Mouse (Mus musculus) left cerebral cortex, postnatal 4 days (tissue): ENCODE data around the gene Zfp740. TPM values are rescaled to one million over a fixed set of nuclear protein-coding genes. Genes with fewer than 3 reads are reported as not detected.
A peak's percentile ranks its signal among the peaks of the same experiment; 100 is the strongest.
"Not testable (repeated sequence)": the region's sequence is repeated elsewhere in the genome, so short reads cannot be mapped to it uniquely, and the experiment has no call there.

Source experiments
- DNase-seq: peaks from one replicate; pipeline ENCODE4 v3.0.0-alpha.2; 2022
- intact Hi-C: fragments of 180-260 bp; cut with DNase I; formaldehyde crosslinking; loops from one replicate; pipeline ENCODE4 v1.15.1; 2025
- total RNA-seq, 2 experiments: library from RNA; stranded (reverse); gene quantifications; 2 replicates each; pipeline ENCODE4 v1.2.3; 2021

Zfp740 gene
- total RNA-seq = 10 to 100 TPM; 70.3 to 70.6 TPM

DNA sequence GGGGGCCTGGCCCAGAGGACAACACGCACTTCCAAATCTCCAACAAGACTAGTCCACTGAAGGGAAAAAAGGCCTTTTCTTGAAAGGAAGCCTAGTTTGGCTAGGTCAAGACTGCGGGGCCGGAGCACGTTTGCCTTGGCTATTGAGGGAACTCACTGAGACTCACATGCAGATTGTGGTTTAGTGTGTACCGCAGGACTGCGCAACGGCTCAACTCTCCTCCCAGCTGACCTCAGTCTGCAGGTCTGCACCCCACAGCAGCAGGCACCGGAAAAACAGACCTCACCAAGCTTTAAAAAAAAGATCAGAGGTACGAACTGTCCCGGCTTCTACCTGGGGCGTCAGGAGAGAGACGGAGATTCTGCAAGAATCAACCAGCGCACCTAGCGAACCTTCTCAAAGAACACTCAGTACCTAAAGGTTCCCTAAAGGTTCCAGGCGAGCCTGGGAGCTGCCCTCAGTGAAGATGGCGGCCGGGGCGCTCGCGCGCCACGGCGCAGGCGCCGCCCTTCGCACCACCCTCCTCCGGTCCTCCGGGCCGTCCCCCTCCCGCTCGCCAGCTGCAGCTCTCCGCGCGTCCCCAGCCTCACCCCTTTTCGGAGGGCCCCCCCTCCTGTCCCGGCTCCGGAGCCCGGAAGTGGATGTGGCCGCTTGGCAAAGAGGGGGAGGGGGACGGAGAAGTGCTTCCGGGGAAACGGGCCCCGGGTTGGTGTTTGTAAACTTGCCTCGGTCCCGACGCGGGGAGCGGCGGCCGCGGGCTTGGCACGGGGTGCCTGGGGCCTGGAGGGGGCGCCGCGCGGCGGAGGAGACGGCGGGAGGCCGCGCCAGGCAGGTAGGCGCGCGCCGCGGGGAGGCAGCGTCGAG is at the start of gene Zfp740:
Zfp740 (plus strand) TSS at position 279 of the 864 bp plus-strand sequence.
- DNase-seq = peak; percentile 99
- intact Hi-C loops = no loop called here

GRCm38 (mm10) chr15:102155006-102155405 is 48.0 kb upstream of the Zfp740 start:
- DNase-seq, intact Hi-C loops: not testable (repeated sequence)

GRCm38 (mm10) chr15:102156836-102157235 is 46.2 kb upstream of the Zfp740 start:
- intact Hi-C loops = no loop called here

DNA sequence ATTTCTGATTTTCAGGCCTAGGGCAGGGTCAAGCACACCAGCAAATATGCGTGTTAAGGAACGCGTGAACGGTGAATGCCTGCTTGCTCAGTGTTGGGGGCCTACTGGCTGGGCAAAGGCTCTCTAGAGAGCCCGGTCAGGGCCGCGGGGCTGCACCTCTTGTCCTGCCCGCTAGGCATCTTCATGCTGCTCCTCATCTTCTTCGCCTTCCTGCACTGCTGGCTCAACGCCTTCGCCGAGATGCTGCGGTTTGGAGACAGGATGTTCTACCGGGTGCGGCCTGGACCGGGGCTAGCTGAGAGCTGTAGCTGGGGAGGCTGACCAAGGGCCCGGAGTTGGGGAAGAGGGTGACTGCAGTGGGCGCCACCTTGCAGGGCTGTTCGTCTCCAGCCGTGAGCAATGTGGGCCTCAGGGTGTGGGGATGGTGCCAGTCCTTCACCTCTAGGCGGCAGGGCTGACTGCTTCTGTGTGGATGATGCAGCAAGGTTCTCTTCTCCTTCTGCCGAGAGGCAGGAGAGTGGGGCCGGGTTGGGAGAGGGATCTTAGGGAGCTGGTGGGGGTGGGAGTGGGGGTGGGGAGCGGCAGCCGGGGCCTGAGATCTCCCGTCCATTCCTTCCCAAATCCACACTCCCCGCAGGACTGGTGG is 42.5 kb upstream of the Zfp740 start:
- no peak for DNase-seq
- intact Hi-C loops = no loop called here

More at GRCm38 (mm10) chr15:102156836-102157235, 46.2 kb upstream of the Zfp740 start:
- DNase-seq = peak; percentile 38

- DNase-seq = no peak
- intact Hi-C loops = no loop called here
Observed at GRCm38 (mm10) chr15:102163900-102164693, 39.0 kb upstream of the Zfp740 start.

DNA sequence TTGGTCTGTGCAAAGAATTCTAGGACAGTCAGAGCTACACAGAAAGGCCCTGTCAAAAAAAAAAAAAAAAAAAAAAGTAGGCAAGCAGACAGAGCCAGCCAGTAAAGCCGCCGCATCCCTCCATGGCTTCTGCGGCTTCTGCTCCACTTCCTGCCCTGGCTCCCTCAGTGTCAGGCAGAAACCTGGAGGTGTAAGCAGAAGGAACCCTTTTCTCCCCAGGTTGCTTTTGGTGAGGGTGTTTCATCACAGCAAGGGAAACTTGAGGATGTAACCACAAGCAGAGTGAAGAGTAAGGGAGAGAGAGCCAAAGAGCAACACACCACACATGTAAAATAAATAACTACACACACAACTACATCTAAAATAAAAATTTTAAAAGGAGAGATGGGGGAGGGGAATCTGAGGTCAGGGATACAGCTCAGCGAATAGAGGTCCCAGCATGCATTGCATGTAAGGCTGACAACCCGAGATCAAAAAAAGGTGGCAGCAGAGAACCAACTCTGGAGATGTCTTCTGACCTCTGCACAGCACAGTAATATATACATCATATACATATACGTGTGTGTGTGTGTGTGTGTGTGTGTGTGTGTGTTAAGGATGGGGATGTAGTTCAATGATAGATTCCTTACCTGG is 37.5 kb upstream of the Zfp740 start:
- intact Hi-C loops = no loop called here
- DNase-seq = no peak

DNA sequence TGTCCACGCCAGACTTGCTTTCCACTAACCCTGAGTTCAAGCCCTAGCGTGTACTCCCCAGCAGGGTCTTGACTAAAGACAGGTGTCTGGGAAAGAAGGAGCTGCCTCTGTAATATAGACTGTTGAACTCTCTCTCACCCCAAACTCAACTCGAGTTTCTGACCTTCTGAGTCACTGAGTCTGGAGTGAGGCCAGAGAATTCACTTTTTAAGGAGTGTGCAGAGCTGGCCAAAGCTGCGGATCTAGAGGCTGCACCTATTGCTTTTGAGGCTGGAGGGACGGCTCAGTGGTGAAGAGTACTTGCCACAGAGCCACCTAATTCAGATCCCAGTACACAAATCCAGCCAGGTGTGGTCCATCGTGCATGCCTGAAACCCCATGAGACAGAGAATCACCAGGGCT is 35.4 kb upstream of the Zfp740 start:
- intact Hi-C loops = no loop called here
- DNase-seq = no peak

GRCm38 (mm10) chr15:102169064-102169463 is 34.0 kb upstream of the Zfp740 start:
- no peak for DNase-seq
- intact Hi-C loops = no loop called here

DNA sequence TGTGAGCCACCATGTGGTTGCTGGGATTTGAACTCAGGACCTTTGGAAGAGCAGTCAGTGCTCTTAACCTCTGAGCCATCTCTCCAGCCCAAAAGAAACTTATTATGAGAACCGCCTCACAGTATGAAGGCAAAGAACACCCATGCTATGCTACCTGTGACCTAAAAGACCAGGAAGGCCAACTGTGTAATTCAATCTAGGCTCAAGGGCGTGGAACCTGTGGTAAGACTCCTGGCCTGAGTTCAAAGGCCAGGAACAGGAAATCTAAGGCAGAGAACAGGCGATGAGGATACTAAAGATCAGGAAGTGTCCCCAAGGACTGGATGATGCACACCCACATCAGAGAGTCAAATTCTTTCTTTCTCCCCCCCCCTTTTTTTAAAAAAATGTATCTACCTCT is 29.5 kb upstream of the Zfp740 start:
- intact Hi-C loops = no loop called here
- DNase-seq = no peak

- no peak for DNase-seq
- intact Hi-C loops = loop anchor here (5.0 kb wide), 1 partner anchor 46 kb away; no protein-coding TSS in a partner anchor
Observed at GRCm38 (mm10) chr15:102175736-102176319, 27.2 kb upstream of the Zfp740 start.

DNA sequence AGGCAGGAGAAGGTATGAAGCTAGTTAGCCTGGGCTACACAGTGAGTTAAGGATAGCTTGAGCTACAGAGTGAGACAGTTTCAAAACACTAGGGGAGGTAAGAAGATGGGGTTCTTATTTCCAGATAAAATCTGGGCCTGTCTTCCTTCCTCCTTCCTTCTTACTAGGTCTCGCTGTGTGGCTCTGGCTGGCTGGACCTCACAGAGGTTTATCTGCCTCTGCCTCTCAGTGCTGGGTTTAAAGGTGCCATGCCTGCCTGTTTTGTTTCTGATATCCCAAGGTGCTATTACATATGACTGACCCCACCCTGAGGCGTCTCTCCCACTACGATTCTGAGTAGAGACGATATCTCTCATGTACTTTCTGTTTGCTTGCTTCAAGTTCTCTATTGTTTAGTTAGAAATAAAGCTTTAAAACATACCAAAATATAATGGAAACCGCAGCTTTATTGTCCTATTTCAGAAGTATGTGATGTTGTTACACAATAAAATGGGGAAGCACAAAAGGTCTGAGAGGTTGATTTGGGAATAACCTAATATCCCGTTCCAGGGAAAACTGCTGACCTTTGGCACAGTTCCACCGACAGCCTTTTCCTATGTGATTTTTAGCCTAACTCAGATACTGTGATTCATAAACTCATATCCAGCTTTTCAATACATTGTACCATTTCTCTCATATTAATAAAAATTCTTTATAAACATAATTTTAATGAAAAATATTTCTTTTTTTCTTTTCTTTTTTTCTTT is 26.3 kb upstream of the Zfp740 start:
- no peak for DNase-seq
- intact Hi-C loops = loop anchor here (5.0 kb wide), 1 partner anchor 46 kb away; no protein-coding TSS in a partner anchor

- DNase-seq = no peak
- intact Hi-C loops = loop anchor here (5.0 kb wide), 1 partner anchor 45 kb away; no protein-coding TSS in a partner anchor
Observed at GRCm38 (mm10) chr15:102177417-102177816, 25.6 kb upstream of the Zfp740 start.

GRCm38 (mm10) chr15:102178279-102178678 is 24.8 kb upstream of the Zfp740 start:
- intact Hi-C loops = loop anchor here (5.0 kb wide), 1 partner anchor 44 kb away; no protein-coding TSS in a partner anchor
- DNase-seq = peak; percentile 74

DNA sequence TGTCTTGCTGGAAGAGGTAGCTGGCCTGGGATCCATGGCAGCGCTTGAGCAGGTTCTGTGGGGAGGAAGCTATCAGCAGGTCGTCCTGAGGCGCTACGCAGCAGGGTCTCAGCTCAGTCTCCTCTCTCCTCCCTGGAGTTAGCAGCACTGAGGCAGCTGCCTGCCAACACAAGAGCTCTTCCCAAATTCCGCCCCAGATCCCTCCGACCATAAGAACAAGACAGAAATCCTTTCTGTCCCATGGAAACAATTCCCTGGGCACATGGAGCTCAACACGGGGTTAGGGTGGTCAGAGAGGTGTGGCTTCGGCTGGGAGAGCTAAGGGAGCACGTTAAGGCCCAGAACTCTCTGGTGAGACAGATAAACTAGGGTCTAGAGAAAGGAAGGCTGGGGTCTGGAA is 23.9 kb upstream of the Zfp740 start:
- intact Hi-C loops = loop anchor here (5.0 kb wide), 1 partner anchor 43 kb away; no protein-coding TSS in a partner anchor
- no peak for DNase-seq

DNA sequence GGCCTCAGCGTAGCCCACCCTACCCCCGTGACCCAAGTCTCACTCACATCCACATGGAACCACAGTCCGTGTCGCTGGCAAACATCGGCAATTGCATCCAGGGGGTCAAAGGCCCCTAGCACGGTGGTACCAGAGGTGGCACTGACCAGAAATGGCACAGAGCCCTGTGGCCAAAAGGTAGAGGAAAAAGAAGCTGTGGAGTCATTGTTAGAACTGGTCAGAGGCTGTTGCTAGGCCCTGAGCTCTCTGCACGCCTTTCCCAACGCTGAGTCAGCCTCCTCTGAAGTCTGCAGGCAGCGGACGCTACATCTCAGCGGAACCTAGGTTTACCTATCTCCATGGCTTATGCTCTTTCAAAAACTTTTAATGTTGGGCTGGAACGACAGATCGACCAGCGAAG is 23.1 kb upstream of the Zfp740 start:
- no peak for DNase-seq
- intact Hi-C loops = loop anchor here (5.0 kb wide), 1 partner anchor 42 kb away; no protein-coding TSS in a partner anchor

DNA sequence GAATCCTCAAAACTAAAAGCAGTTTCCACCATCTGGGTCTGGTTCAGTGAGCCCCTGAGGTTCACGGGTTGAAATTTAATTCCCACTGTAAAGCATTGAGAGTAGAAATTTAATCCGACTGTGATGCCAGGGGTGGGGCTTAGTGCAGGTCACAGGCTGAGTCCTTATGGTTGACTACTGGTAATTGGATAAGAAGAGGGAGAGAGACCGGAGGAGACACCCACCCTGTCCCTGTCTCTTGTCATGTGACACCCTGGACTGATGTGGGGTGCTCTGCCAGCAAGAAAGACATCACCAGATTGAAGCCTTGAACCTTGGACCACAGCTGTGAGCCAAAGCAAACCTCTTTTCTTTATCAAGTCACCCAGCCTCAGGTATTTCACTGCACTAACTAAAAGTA is 20.0 kb upstream of the Zfp740 start:
- intact Hi-C loops = no loop called here
- no peak for DNase-seq

DNA sequence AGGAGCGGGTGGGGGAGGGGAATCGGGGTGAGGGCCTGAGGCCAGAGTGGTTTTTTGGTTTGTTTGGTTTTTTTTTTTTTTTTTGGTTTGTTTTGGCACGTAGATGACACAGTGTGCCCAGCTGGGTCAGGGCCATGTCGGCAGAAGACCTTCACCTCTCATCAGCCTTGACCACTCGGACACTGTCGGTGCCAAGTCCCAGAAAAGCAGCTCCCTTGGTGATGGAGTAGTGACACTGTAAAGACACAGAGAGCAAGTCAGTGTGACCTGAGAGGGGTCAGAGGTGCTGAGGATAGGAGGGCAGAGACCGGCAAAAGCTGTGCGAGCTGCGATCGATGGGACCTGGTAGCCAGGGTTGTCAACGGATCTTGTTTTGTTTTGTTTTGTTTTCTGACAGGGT is 16.8 kb upstream of the Zfp740 start:
- no peak for DNase-seq
- intact Hi-C loops = no loop called here

DNA sequence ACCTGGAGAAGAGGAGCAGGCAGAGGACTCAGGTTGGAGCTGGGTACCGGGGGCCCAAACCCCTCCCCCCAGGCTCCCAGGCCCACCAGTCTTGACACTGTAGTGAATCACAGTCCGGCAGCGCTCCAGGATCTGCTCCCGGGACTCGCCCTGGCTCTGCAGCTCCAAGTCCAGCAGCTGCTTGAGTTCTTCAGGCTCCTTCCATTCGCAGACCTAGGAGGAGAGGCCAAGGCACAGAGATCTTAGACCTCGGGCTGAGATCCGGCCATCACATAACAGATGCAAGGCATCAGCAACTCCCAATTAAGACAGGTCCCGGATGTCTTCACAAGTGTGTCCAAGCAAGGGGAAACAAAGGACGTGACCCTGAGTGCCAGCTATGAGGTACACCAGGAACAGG is 15.0 kb upstream of the Zfp740 start:
- DNase-seq = no peak
- intact Hi-C loops = no loop called here

DNA sequence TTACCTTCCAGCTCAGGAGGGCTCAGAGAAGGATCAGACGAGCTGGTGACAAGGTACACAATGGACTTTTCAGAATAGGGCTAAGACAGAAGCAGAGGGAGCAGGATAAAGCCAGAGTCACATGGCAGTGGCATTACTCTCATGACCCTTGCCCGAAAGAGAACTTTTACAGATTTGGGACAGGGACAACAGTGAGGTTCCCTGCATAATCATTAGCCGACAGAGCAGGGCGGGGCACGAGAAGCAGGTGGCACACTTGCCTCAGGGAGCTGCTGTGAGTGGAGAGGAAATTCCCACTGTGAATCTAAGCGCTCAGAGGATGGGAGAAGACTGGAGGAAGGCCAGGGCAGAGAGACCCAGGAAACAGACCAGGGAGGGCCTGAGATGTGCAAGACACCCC is 14.2 kb upstream of the Zfp740 start:
- intact Hi-C loops = no loop called here

More for the DNA sequence above, 14.2 kb upstream of the Zfp740 start:
- no peak for DNase-seq
